Mouse (Mus musculus) stomach, postnatal 0 days (tissue): Measurements from ENCODE around the gene Tbx15.
"Not testable (repeated sequence)": the region's sequence is repeated elsewhere in the genome, so short reads cannot be mapped to it uniquely, and the experiment has no call there.

Source experiments
- CTCF ChIP-seq: IDR thresholded peaks from 2 replicates; pipeline ENCODE4 v1.5.1; 2016; ENCODE audit warnings: antibody characterized with exemption, low read depth, mild to moderate bottlenecking, moderate library complexity
- EP300 ChIP-seq: optimal IDR thresholded peaks from 2 replicates; pipeline ENCODE3; 2016; ENCODE audit warnings: antibody characterized with exemption

GRCm38 (mm10) chr3:99294209-99294608 is 54.0 kb downstream of the Tbx15 start:
- TF ChIP-seq CTCF, EP300: not testable (repeated sequence)
